Mouse (Mus musculus) liver, embryonic 15.5 days (tissue): ENCODE data around the gene Eef1a1. TPM values are rescaled to one million over a fixed set of nuclear protein-coding genes. Genes with fewer than 3 reads are reported as not detected.
"Not testable (repeated sequence)": the region's sequence is repeated elsewhere in the genome, so short reads cannot be mapped to it uniquely, and the experiment has no call there.

Experiments
- ATAC-seq: fragments of 200-750 bp; cut with Nextera tagmentation; 2 replicates; pipeline ENCODE4 v1.8.0; 2017; ENCODE audit warnings: moderate number of reproducible peaks, mild to moderate bottlenecking, moderate library complexity; ENCODE audit not compliant: insufficient read depth
- H3K27ac ChIP-seq: fragments of 300-500 bp; sonication (generic); replicated peaks from 2 replicates; pipeline ENCODE4 v1.5.1; 2015; ENCODE audit warnings: mild to moderate bottlenecking, inconsistent platforms
- H3K27me3 ChIP-seq: fragments of 300-500 bp; sonication (generic); 2 replicates; pipeline ENCODE4 v1.6.1; 2015; ENCODE audit warnings: mild to moderate bottlenecking, inconsistent platforms
- H3K36me3 ChIP-seq: fragments of 300-500 bp; sonication (generic); replicated peaks from 2 replicates; pipeline ENCODE4 v1.6.1; 2015; ENCODE audit warnings: moderate library complexity, mild to moderate bottlenecking, inconsistent platforms
- H3K4me1 ChIP-seq: fragments of 300-500 bp; sonication (generic); replicated peaks from 2 replicates; pipeline ENCODE4 v1.6.1; 2015; ENCODE audit warnings: inconsistent platforms
- H3K4me2 ChIP-seq: fragments of 300-500 bp; sonication (generic); 2 replicates; pipeline ENCODE4 v1.6.1; 2015; ENCODE audit warnings: moderate library complexity, mild to moderate bottlenecking, inconsistent platforms
- H3K4me3 ChIP-seq: fragments of 300-500 bp; sonication (generic); replicated peaks from 2 replicates; pipeline ENCODE4 v1.5.1; 2015; ENCODE audit warnings: mild to moderate bottlenecking, inconsistent platforms
- H3K9ac ChIP-seq: fragments of 300-500 bp; sonication (generic); 2 replicates; pipeline ENCODE4 v1.6.1; 2015; ENCODE audit warnings: moderate library complexity, mild to moderate bottlenecking, inconsistent platforms
- H3K9me3 ChIP-seq: fragments of 300-500 bp; sonication (generic); replicated peaks from 2 replicates; pipeline ENCODE4 v1.6.1; 2016; ENCODE audit warnings: inconsistent platforms
- WGBS: fragments of 180-500 bp; shearing (Covaris S2); methylation state at CpG from one replicate; pipeline ENCODE4 v1.1.7; 2015; ENCODE audit warnings: mixed read lengths; ENCODE audit not compliant: insufficient replicate concordance; 5-methylcytosine and 5-hydroxymethylcytosine counted together
- polyA plus RNA-seq: library from polyadenylated mRNA; unstranded; fragments of >200 nt; fragmentation: Nextera tagmentation; extraction: Ambion mirVana; gene quantifications from 2 replicates; pipeline ENCODE4 v1.2.1, GENCODE M21; 2015

Eef1a1 gene
- polyA plus RNA-seq, 1 experiment from 2014 or later: 2,036 TPM

DNA sequence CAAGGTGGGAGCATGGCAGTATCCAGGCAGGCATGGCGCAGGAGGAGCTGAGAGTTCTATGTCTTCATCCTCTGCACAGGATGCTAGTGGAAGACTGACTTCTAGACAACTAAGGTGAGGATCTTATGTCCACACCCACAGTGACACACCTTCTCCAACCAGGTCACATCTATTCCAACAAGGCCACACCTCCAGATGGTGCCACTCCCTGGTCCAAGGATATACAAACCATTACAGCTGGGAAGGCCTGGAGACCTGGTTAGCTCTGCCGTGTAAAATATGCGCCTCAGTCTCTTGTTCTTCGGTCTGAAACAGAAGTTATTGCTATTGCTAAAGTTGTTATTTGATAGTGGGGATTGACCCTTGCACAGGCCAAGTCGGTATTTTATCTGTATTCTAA is 930 bp downstream of the Eef1a1 start:
- H3K9ac ChIP-seq, H3K4me2 ChIP-seq, H3K4me1 ChIP-seq, H3K9me3 ChIP-seq, H3K36me3 ChIP-seq, H3K27ac ChIP-seq, H3K4me3 ChIP-seq, ATAC-seq: not testable (repeated sequence)
- 84% methylated on average over 5 of the region's 5 CpGs for WGBS
- H3K27me3 ChIP-seq: peaks cover 19% of the 10 kb centered on the region

DNA sequence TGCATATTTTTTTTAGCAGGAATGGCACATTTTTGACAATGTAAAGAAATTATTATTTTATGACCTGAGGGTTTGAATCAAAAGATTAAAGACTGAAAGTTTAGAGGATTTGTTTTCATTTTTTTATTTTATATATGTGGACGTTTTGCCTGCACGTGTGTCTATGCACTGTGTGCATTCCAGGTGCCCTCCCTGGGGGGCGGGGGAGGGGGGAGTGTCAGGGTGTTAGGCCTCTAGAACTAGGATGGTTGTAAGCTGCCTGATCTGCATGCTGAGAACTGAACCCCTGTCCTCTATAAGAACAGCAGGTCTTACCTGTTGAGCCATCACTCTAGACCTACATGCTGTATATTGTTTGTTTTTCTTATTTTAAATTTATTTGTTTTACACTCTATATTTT is 4.3 kb downstream of the Eef1a1 start:
- Histone ChIP-seq H3K36me3 (peaks cover 9% of the 10 kb centered on the region), H3K27me3 (peaks cover 16% of the 10 kb centered on the region), H3K9ac (no peak overlapping the region), H3K4me2 (no peak overlapping the region), H3K9me3 (no peaks in the 10 kb centered on the region), H3K4me3 (no peak overlapping the region), H3K4me1 (peaks cover 13% of the 10 kb centered on the region), H3K27ac (no peak overlapping the region)
- 63% methylated on average over 3 of the region's 3 CpGs for WGBS
- ATAC-seq: no peak

DNA sequence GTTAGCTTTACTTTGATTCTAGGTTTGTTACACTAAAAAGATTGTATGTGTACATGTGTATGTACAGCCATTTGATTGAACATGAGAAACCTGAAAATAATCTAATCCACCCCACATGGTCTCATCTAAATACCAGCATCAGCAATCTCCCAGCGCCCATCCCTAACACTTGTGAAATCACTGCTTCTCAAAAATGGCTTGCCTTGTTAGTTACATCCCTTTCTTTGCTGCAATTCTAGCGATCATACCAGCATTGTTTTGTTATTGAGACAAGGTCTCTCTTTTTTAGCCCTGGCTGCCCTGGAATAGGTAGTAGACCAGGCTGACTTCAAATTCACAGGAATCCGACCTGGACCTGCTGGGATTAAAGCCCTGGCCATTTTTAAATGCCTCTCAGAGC is 6.6 kb downstream of the Eef1a1 start:
- no peak for ATAC-seq

DNA sequence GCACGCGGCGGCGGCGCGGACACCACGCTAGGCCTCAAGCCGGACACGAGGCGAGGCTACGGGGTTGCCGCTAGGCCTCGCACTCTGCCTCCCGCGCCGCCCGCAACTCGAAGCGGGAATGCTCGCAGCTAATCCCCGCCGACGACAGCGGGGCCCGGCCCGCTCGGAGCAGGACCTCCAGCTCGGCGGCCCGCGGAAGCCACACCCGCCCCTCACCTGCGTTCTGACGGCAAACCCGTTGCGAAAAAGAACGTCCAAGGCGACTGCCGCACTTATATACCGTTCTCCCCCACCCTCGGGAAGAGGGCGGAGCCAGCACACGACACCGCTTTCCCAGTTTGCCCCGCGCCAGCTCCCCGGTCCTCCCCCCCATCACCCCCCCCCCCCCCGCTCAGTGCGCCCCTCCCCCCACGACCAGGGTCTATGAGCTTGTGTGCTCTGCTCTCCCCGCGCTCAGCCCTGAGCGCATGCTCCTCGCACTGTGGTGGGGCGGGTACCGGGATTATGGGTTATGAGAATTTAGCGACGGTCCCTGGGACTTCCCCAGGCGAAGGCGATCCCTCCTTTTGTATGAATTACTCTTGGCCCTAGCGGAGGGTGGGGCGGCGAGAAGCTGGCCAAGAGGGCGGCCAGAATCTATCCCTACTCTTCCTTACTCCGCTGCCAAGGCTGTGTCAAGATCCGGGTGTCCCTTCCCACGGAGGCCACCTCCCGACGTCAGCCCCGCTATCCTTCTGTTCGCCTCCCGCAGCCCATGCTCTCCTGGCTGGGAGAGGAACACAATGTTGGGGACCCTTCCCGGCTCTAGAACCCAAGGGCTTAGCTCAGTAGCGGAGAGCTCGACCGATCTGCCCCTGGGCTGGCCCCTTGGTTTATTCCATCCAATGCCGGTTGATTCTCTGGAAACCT is 7.3 kb downstream of the Eef1a1 start:
- Histone ChIP-seq H3K27me3 (no peaks in the 10 kb centered on the region), H3K36me3 (peaks cover 36% of the 10 kb centered on the region), H3K4me1 (peaks cover 27% of the 10 kb centered on the region), H3K9me3 (no peaks in the 10 kb centered on the region), H3K4me2 (peak overlapping the region; percentile 92), H3K4me3 (peak overlapping the region; percentile 92), H3K9ac (peak overlapping the region; percentile 92), H3K27ac (peak overlapping the region; percentile 95)
- ATAC-seq: peak; percentile 89
- WGBS: 4% methylated on average over 72 of the region's 77 CpGs

More for the DNA sequence above, 6.6 kb downstream of the Eef1a1 start:
- WGBS: 23% methylated on average over 3 of the region's 3 CpGs
- Histone ChIP-seq H3K27me3 (no peaks in the 10 kb centered on the region), H3K4me2 (peak overlapping the region; percentile 92), H3K36me3 (peaks cover 29% of the 10 kb centered on the region), H3K9me3 (no peaks in the 10 kb centered on the region), H3K9ac (peak overlapping the region; percentile 92; the same call in 1 of the 2 replicates), H3K27ac (peak overlapping the region; percentile 95), H3K4me3 (peak overlapping the region; percentile 92), H3K4me1 (peaks cover 26% of the 10 kb centered on the region)

DNA sequence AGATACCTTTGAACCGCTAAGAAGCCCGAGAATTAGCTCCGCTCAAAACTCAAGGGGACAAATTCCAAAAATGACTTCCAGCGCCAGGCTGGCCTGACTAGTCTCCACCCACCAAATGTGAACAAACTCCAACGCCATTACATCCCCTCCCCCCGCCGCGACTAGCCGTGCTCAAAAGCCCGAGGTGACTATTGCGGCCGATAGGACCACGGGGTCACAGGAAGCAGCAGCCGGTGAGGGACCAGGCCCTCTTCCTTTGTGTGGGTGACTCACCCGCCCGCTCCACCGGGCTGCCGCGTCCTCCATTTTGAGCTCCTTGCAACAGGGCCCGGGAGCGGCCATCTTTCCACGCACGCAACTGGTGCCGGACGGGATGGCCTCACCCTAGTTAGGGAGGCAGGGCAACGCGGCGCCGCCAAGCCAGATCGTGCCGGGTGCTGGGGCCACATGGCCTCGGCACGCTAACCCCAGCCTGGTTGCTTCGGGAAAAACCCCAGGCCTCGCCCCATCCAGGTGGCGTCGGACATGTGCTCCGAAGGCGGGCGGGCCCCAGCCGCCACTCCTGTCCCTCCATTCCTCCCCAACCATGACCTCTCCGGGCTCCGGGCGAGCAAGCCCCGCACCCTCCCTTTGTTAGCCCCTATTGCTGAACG is 8.1 kb downstream of the Eef1a1 start:
- Histone ChIP-seq H3K36me3 (peaks cover 45% of the 10 kb centered on the region), H3K4me3 (peak overlapping the region; percentile 92), H3K4me1 (peaks cover 31% of the 10 kb centered on the region), H3K27ac (peak overlapping the region; percentile 95), H3K27me3 (no peaks in the 10 kb centered on the region), H3K9ac (peak overlapping the region; percentile 92), H3K9me3 (no peaks in the 10 kb centered on the region), H3K4me2 (peak overlapping the region; percentile 92)
- ATAC-seq: peak; percentile 38
- under 1% methylated on average over 46 of the region's 46 CpGs for WGBS

DNA sequence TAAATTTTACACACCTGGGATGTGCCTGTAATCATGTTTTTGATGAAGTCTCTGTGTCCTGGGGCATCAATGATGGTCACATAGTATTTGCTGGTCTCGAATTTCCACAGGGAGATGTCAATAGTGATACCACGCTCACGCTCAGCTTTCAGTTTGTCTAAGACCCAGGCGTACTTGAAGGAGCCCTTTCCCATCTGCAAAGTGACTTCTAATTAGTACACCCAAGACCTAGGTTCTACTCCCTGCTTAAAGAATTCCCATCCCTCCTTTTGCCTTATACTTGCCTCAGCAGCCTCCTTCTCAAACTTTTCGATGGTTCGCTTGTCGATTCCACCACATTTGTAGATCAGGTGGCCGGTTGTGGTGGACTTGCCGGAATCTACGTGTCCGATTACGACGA is 8.7 kb downstream of the Eef1a1 start:
- Histone ChIP-seq H3K36me3 (peaks cover 49% of the 10 kb centered on the region), H3K4me3 (peak overlapping the region; percentile 92), H3K27ac (peak overlapping the region; percentile 95), H3K4me1 (peaks cover 31% of the 10 kb centered on the region), H3K9ac (peak overlapping the region; percentile 92), H3K4me2 (peak overlapping the region; percentile 92)
- WGBS: 0% methylated on average over 13 of the region's 13 CpGs
- H3K27me3 ChIP-seq, ATAC-seq, H3K9me3 ChIP-seq: not testable (repeated sequence)

DNA sequence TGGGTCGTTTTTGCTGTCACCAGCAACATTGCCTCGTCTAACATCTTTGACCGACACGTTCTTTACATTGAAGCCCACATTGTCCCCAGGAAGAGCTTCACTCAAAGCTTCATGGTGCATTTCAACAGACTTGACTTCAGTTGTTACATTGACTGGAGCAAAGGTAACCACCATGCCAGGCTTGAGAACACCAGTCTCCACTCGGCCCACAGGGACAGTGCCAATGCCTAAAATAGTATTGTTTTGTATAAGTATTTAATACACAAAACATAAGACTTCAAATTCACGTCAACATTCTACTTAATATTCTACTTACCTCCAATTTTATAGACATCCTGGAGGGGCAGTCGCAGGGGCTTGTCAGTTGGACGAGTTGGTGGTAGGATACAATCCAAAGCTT is 9.6 kb downstream of the Eef1a1 start:
- Histone ChIP-seq H3K9ac (peak overlapping the region; percentile 42), H3K4me1 (peaks cover 31% of the 10 kb centered on the region), H3K27ac (peak overlapping the region; percentile 95), H3K4me2 (peak overlapping the region; percentile 92), H3K4me3 (peak overlapping the region; percentile 92), H3K36me3 (peaks cover 56% of the 10 kb centered on the region)
- WGBS: 26% methylated on average over 8 of the region's 8 CpGs
- not testable (repeated sequence) for H3K9me3 ChIP-seq, H3K27me3 ChIP-seq, ATAC-seq

DNA sequence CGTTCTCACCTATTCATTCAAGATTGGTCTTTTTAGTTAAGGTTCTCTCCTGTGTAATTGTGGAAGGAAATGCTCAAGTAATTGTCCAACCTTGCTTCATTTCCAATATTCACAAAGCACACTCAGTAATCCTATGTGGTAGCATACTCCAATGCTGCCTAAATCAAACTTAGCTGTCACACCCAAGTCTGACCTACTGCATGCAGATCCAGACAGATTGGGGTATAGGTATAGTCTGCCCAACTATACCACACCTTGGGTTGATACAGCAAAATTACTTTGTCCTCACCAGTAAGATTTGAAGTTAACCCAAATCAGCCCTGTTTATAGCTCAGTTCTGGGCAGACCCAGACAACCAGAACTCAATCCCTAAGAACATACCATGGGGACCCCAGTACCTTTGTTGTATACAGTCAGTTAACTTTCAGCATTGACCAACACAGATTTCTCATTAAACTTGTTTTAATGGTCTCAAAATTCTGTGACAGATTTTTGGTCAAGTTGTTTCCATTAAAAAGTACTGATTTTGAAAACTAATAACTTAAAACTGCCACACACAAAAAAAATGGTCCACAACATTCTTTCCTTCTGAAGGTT is 10.8 kb downstream of the Eef1a1 start:
- Histone ChIP-seq H3K4me1 (peaks cover 31% of the 10 kb centered on the region), H3K36me3 (peaks cover 68% of the 10 kb centered on the region)
- not testable (repeated sequence) for H3K9ac ChIP-seq, H3K27ac ChIP-seq, ATAC-seq, H3K9me3 ChIP-seq, H3K4me3 ChIP-seq, H3K27me3 ChIP-seq, H3K4me2 ChIP-seq
- 57% methylated on average over 1 of the region's 1 CpGs for WGBS

DNA sequence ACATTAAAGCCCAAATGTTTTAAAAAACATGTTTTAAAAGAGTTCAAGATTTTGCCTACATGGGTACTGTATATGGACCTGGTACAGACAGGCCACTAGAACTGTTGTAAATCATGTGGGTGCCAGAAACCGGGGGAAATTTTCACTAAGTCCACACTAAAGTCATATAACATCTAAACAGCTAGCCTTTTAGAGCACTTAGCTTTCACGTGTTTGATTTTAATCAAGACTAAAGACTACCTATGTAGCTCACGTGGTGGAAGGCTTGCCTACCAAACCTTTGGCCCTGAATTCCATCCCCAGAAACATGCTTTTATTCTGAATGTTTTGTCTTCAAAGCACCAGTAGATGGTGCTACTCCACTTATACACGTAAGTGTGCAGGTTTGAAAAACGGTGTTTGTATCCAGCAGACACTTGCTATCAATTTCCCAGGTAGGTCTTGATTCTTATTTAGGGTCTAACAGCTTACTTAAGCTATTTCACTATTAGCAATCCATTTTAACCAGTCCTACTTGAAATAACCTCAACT is 11.9 kb downstream of the Eef1a1 start:
- H3K4me3 ChIP-seq: no peak overlapping the region
- H3K4me1 ChIP-seq: peaks cover 23% of the 10 kb centered on the region
- WGBS: 3% methylated on average over 5 of the region's 5 CpGs
- no peak overlapping the region for H3K9ac ChIP-seq
- peaks cover 76% of the 10 kb centered on the region for H3K36me3 ChIP-seq
- peak overlapping the region; percentile 64 for H3K27ac ChIP-seq
- no peaks in the 10 kb centered on the region for H3K9me3 ChIP-seq
- no peak for ATAC-seq
- H3K27me3 ChIP-seq: no peaks in the 10 kb centered on the region
- H3K4me2 ChIP-seq: no peak overlapping the region

DNA sequence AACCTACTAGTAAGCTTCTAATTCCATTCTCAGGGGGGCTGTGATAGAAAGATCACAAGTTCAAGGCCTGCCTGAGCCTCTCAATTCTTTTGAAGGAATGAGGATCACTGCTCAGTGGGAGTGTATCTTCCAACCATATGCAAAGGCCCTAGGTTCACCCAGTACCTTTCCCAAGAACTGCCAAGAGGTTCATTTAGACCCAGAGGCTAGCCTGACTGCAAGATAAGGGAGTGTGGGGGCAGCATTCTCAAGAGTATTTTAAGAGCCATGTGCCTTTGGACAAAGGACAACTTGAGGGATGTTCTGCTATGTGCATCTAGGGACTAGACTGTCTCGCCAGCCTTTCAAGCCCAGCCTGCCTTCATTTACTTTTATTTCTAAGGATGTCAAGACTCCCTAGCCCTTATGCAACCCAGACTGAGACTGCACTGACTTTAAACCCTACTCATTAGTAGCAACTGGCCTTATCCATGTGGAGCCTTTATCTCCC is 12.4 kb downstream of the Eef1a1 start:
- 0 out of 2 replicates have a peak, but pooled peaks have one; percentile 4 for ATAC-seq
- Histone ChIP-seq H3K4me3 (no peak overlapping the region), H3K4me1 (peaks cover 20% of the 10 kb centered on the region), H3K9ac (no peak overlapping the region), H3K4me2 (no peak overlapping the region), H3K27ac (peak overlapping the region; percentile 64), H3K9me3 (no peaks in the 10 kb centered on the region), H3K36me3 (peaks cover 81% of the 10 kb centered on the region), H3K27me3 (no peaks in the 10 kb centered on the region)
- WGBS: 15% methylated on average over 1 of the region's 1 CpGs

DNA sequence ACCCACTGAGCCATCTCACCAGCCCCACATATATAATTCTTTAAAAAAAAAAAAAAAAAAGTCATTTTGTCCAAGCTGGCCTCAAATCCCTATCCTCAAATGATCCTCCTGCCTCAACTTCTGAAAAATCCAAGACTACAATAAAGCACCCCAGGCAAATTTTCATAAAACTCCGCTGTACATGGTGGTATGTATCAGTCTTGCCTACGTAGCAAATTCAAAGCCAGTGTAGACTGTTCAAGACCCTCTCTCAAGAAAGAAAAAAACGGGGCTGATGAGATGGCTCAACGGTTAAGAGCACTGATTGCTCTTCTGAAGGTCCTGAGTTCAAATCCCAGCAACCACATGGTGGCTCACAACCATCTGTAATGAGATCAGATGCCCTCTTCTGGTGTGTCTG is 13.1 kb downstream of the Eef1a1 start:
- H3K4me3 ChIP-seq: no peak overlapping the region
- WGBS: 64% methylated on average over 4 of the region's 4 CpGs
- no peak overlapping the region for H3K27ac ChIP-seq
- no peak for ATAC-seq
- no peak overlapping the region for H3K4me2 ChIP-seq
- peaks cover 86% of the 10 kb centered on the region for H3K36me3 ChIP-seq
- peaks cover 20% of the 10 kb centered on the region for H3K4me1 ChIP-seq
- H3K9me3 ChIP-seq: no peaks in the 10 kb centered on the region
- no peaks in the 10 kb centered on the region for H3K27me3 ChIP-seq
- no peak overlapping the region for H3K9ac ChIP-seq
